Mouse (Mus musculus) spleen, adult 2 months (tissue): ENCODE data around the gene Gtf2h3.

Source experiments
- CTCF ChIP-seq: fragments of 200-500 bp; IDR thresholded peaks from 2 replicates; pipeline ENCODE4 v1.5.1; 2011; ENCODE audit warnings: mild to moderate bottlenecking, inconsistent platforms; ENCODE audit not compliant: insufficient read depth, insufficient read length, insufficient replicate concordance; ENCODE audit errors: extremely low read depth
- POLR2A ChIP-seq: fragments of 200-500 bp; IDR thresholded peaks from 2 replicates; pipeline ENCODE4 v1.6.1; 2011; ENCODE audit warnings: low read depth, low read length, inconsistent platforms

DNA sequence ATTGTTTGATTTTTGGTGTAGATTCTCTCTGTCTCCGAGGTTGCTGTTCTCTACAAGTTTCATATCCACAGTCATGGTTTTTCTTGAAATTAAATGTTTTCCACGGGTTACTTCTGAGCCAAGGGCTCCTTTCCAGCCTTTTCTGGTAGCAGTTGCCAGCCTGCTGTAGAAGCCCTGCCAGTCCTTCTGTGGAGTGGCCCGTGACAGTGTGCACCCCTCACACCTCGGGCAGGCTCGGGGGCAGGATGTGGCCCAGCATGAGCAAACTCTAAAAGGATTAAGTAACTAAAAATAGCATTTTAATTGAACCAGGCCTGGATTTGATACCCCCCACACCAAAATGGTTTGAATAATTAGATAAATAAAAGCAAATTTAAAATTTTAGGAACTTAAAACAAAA lies 53.5 kb downstream of the Gtf2h3 start:
- no peak for TF ChIP-seq CTCF
- no peak for TF ChIP-seq POLR2A
